Mouse (Mus musculus) testis, adult 2 months (tissue): ENCODE results near the gene Rlbp1.

ENCODE experiments used
- CTCF ChIP-seq: fragments of 200-500 bp; IDR thresholded peaks from 2 replicates; pipeline ENCODE4 v1.5.1; 2012; ENCODE audit warnings: low read depth, mild to moderate bottlenecking, inconsistent platforms, low read length, moderate library complexity; ENCODE audit not compliant: control insufficient read depth, insufficient read depth, insufficient replicate concordance
- POLR2A ChIP-seq: fragments of 200-500 bp; IDR thresholded peaks from 2 replicates; pipeline ENCODE4 v1.6.1; 2012; ENCODE audit warnings: low read depth, mild to moderate bottlenecking, inconsistent platforms, low read length, moderate library complexity; ENCODE audit not compliant: control insufficient read depth

DNA sequence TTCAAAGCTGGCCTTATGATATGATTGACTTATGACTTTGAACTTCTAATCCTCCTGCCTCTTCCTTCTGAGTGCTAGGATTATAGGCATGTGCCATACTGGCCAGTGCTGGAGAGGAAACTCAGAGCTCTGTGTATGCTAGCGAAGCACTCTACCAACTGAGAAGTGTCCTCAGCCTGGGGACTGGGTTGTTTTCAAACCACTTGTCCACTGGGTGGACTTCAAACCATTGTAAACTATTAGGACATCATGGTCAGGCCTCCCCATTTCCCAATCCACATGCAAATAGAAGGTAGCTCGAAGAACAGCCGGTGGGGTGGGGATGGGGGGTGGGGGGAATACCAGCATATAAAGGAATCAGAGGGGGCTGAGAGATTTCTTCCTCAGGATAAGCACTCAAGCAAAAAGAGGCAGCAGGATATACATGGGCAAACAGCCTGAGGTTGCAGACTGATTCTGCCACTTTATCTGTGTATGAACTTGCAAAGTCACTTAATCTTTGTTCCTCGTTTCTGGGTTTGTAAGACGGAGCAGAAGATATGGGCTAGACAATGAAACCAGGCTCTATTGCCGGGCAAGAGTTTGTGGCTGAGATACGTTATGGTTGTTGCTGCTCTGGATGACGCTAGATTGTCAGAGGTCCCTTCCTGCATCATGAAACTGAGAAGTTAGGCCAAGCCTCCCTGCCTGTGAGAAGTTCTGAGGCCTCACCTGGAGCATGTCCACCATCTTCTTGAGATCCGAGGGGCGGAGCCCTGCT lies 10.2 kb downstream of the Rlbp1 start:
- TF ChIP-seq POLR2A, result no peak
- TF ChIP-seq CTCF, result no peak
